Comparison of ENCODE assay signal across 8 mouse cellular contexts in genomic region chr16:95945389-95946311, GRCm38 (mm10). TPM values are rescaled to one million over a fixed set of nuclear protein-coding genes. Genes with fewer than 3 reads are reported as not detected.
A peak's percentile ranks its signal among the peaks of the same experiment; 100 is the strongest.
DNase-seq lines count a peak whose midpoint lies in the region; ATAC-seq and TF ChIP-seq lines count a peak whose summit lies in the region.

No protein-coding gene starts in this region.

- peaks cover 0 to 4% of the 10 kb centered on the region in 2 experiments for H3K36me3 ChIP-seq in CH12.LX (replicated peaks in 1 of 2; ENCODE audit: control insufficient read depth in 1 of 2, insufficient read depth in 1 of 2, low read length in 1 of 2)
- H3K36me3 ChIP-seq in embryonic facial prominence, embryonic 13.5 days = no peaks in the 10 kb centered on the region
- H3K36me3 ChIP-seq in kidney, embryonic 14.5 days (ENCODE audit: control insufficient read depth, insufficient read depth, low read length) = no peaks in the 10 kb centered on the region
- H3K36me3 ChIP-seq in limb, embryonic 15.5 days = no peaks in the 10 kb centered on the region
- H3K36me3 ChIP-seq in neural tube, embryonic 13.5 days = no peaks in the 10 kb centered on the region
- H3K36me3 ChIP-seq in testis, adult 2 months (ENCODE audit: control insufficient read depth, insufficient read depth, low read length) = no peaks in the 10 kb centered on the region

- no peaks in the 10 kb centered on the region for H3K9me3 ChIP-seq in CH12.LX (replicated peaks; ENCODE audit: low read length)
- H3K9me3 ChIP-seq in embryonic facial prominence, embryonic 13.5 days = no peaks in the 10 kb centered on the region
- H3K9me3 ChIP-seq in kidney, embryonic 14.5 days (ENCODE audit: control insufficient read depth, low read length) = no peaks in the 10 kb centered on the region
- H3K9me3 ChIP-seq in limb, embryonic 15.5 days = no peaks in the 10 kb centered on the region
- H3K9me3 ChIP-seq in neural tube, embryonic 13.5 days = no peaks in the 10 kb centered on the region

- peak overlapping the region; percentile 40; the same call in 1 of the 2 replicates for H3K4me2 ChIP-seq in CH12.LX (ENCODE audit: insufficient read depth, low read depth, poor library complexity, severe bottlenecking)
- H3K4me2 ChIP-seq in embryonic facial prominence, embryonic 13.5 days = peak overlapping the region; percentile 37
- no peak overlapping the region for H3K4me2 ChIP-seq in kidney, embryonic 14.5 days (replicated peaks; ENCODE audit: low read depth, low read length)
- 0 out of 2 replicates have a peak overlapping the region, but pooled peaks have one; percentile 22 for H3K4me2 ChIP-seq in limb, embryonic 15.5 days
- peak overlapping the region; percentile 20; the same call in 1 of the 2 replicates for H3K4me2 ChIP-seq in neural tube, embryonic 13.5 days

- 26% methylated on average over 20 of the region's 20 CpGs for WGBS in bone marrow, adult 2 months
- 18% methylated on average over 20 of the region's 20 CpGs for WGBS in embryonic facial prominence, embryonic 13.5 days
- WGBS in kidney, embryonic 14.5 days = 30% methylated on average over 20 of the region's 20 CpGs
- 15% methylated on average over 20 of the region's 20 CpGs for WGBS in limb, embryonic 15.5 days
- WGBS in neural tube, embryonic 13.5 days = 31% methylated on average over 20 of the region's 20 CpGs

- H3K9ac ChIP-seq in CH12.LX (ENCODE audit: insufficient read depth, low read depth) = no peak overlapping the region
- no peak overlapping the region for H3K9ac ChIP-seq in embryonic facial prominence, embryonic 13.5 days
- no peak overlapping the region for H3K9ac ChIP-seq in kidney, embryonic 14.5 days (ENCODE audit: low read depth, low read length)
- no peak overlapping the region for H3K9ac ChIP-seq in limb, embryonic 15.5 days
- no peak overlapping the region for H3K9ac ChIP-seq in neural tube, embryonic 13.5 days

- in situ Hi-C loops in CH12.LX (cut with MboI; ENCODE audit: low pct_ligation_motif_present, low pct_unique_long_range_greater_than_20kb, low sequenced_read_pairs) = loop anchor here (5.0 to 10.0 kb wide), 2 partner anchors 178 to 291 kb away; no protein-coding TSS in a partner anchor

- no peak overlapping the region for H3K27ac ChIP-seq in CH12.LX (ENCODE audit: insufficient read depth, low read depth)
- no peak overlapping the region for H3K27ac ChIP-seq in bone marrow, adult 2 months (ENCODE audit: control insufficient read depth, insufficient read depth, low read depth, low read length, poor library complexity)
- peak overlapping the region; percentile 85 for H3K27ac ChIP-seq in embryonic facial prominence, embryonic 13.5 days
- no peak overlapping the region for H3K27ac ChIP-seq in kidney, embryonic 14.5 days (ENCODE audit: low read depth, low read length)
- peak overlapping the region; percentile 68 for H3K27ac ChIP-seq in limb, embryonic 15.5 days
- no peak overlapping the region for H3K27ac ChIP-seq in neural tube, embryonic 13.5 days (replicated peaks)
- no peak overlapping the region for H3K27ac ChIP-seq in testis, adult 2 months (ENCODE audit: control insufficient read depth, insufficient read depth, low read depth, low read length)

- no peaks in the 10 kb centered on the region for H3K79me2 ChIP-seq in CH12.LX (replicated peaks; ENCODE audit: control insufficient read depth, extremely low read depth, insufficient read depth, poor library complexity, severe bottlenecking)

- H3K27me3 ChIP-seq in CH12.LX (replicated peaks) = peaks cover 2% of the 10 kb centered on the region
- peaks cover 3% of the 10 kb centered on the region; the same call in 1 of the 2 replicates for H3K27me3 ChIP-seq in embryonic facial prominence, embryonic 13.5 days
- H3K27me3 ChIP-seq in kidney, embryonic 14.5 days (ENCODE audit: control insufficient read depth, insufficient read depth, low read length) = no peaks in the 10 kb centered on the region
- no peaks in the 10 kb centered on the region for H3K27me3 ChIP-seq in limb, embryonic 15.5 days
- no peaks in the 10 kb centered on the region for H3K27me3 ChIP-seq in neural tube, embryonic 13.5 days
- H3K27me3 ChIP-seq in testis, adult 2 months (ENCODE audit: control insufficient read depth, insufficient read depth, low read length) = no peaks in the 10 kb centered on the region

- no peak for TF ChIP-seq POLR2A in CH12.LX (IDR thresholded peaks at IDR 0.05; ENCODE audit: low read depth, low read length)
- no peak for TF ChIP-seq POLR2A in bone marrow, adult 2 months (IDR thresholded peaks at IDR 0.05; ENCODE audit: borderline replicate concordance, control insufficient read depth, low read depth, low read length)
- TF ChIP-seq POLR2A in testis, adult 2 months (IDR thresholded peaks at IDR 0.05; ENCODE audit: control insufficient read depth, low read depth, low read length) = no peak

- H3K4me3 ChIP-seq in CH12.LX (replicated peaks in 1 of 3; ENCODE audit: low read depth in 2 of 3, low read length in 2 of 3, poor library complexity in 1 of 3) = no peak overlapping the region
- H3K4me3 ChIP-seq in bone marrow, adult 2 months (replicated peaks; ENCODE audit: control insufficient read depth, low read depth, low read length) = no peak overlapping the region
- no peak overlapping the region for H3K4me3 ChIP-seq in embryonic facial prominence, embryonic 13.5 days
- no peak overlapping the region for H3K4me3 ChIP-seq in kidney, embryonic 14.5 days (ENCODE audit: low read length)
- H3K4me3 ChIP-seq in limb, embryonic 15.5 days = no peak overlapping the region
- no peak overlapping the region for H3K4me3 ChIP-seq in neural tube, embryonic 13.5 days
- H3K4me3 ChIP-seq in testis, adult 2 months (ENCODE audit: control insufficient read depth, low read depth, low read length) = no peak overlapping the region

- peak; percentile 91 for DNase-seq in CH12.LX (ENCODE audit: extremely low read depth)
- peak; percentile 89 for DNase-seq in heart, adult 8-10 months (ENCODE audit: low spot score)

- TF ChIP-seq CTCF in CH12.LX (conservative IDR thresholded peaks at IDR 0.05 in 1 of 2, IDR thresholded peaks at IDR 0.05 in 1 of 2; ENCODE audit: low read depth in 2 of 2, low read length in 2 of 2) = peak; percentile 93 to 99
- peak; percentile 86 for TF ChIP-seq CTCF in bone marrow, adult 2 months (IDR thresholded peaks at IDR 0.05; ENCODE audit: control insufficient read depth, insufficient read depth, low read length)
- peak; percentile 79; the same call in 1 of the 2 replicates for TF ChIP-seq CTCF in testis, adult 2 months (IDR thresholded peaks at IDR 0.05; ENCODE audit: control insufficient read depth, insufficient read depth, insufficient replicate concordance, low read depth, low read length)

- peak; percentile 90 for ATAC-seq in embryonic facial prominence, embryonic 13.5 days (ENCODE audit: insufficient number of reproducible peaks, insufficient read depth, low FRiP score, low TSS enrichment, low read depth)
- ATAC-seq in kidney, embryonic 14.5 days (ENCODE audit: low FRiP score, low TSS enrichment) = peak; percentile 69; the same call in 1 of the 2 replicates
- ATAC-seq in limb, embryonic 15.5 days (ENCODE audit: insufficient number of reproducible peaks, low FRiP score, low TSS enrichment, low read depth) = peak; percentile 74; the same call in 1 of the 2 replicates
- peak; percentile 65 for ATAC-seq in neural tube, embryonic 13.5 days (ENCODE audit: low read depth)

- dilution Hi-C loops in CH12.LX (cut with MboI; ENCODE audit: extremely low pct_ligation_motif_present, extremely low pct_unique_long_range_greater_than_20kb, low sequenced_read_pairs) = no loop called here

- no peak; the same call in none of the 2 replicates for TF ChIP-seq RAD21 in CH12.LX (IDR thresholded peaks at IDR 0.05; ENCODE audit: low read depth, low read length)

- H3K4me1 ChIP-seq in CH12.LX (ENCODE audit: control insufficient read depth in 1 of 2, insufficient read depth in 2 of 2) = peaks cover 4 to 14% of the 10 kb centered on the region in 2 experiments
- no peaks in the 10 kb centered on the region for H3K4me1 ChIP-seq in bone marrow, adult 2 months (ENCODE audit: control insufficient read depth, insufficient read depth, low read length)
- H3K4me1 ChIP-seq in embryonic facial prominence, embryonic 13.5 days = peaks cover 23% of the 10 kb centered on the region
- no peaks in the 10 kb centered on the region for H3K4me1 ChIP-seq in kidney, embryonic 14.5 days (ENCODE audit: control insufficient read depth, insufficient read depth, low read length)
- H3K4me1 ChIP-seq in limb, embryonic 15.5 days = peaks cover 19% of the 10 kb centered on the region
- H3K4me1 ChIP-seq in neural tube, embryonic 13.5 days (replicated peaks) = peaks cover 4% of the 10 kb centered on the region; the same call in 1 of the 2 replicates
- peaks cover 3% of the 10 kb centered on the region; the same call in 1 of the 2 replicates for H3K4me1 ChIP-seq in testis, adult 2 months (ENCODE audit: control insufficient read depth, insufficient read depth, low read length)

- TF ChIP-seq EP300 in CH12.LX (IDR thresholded peaks at IDR 0.05; ENCODE audit: low read length) = no peak

TF ChIP-seq in CH12.LX, 34 proteins besides CTCF, POLR2A, EP300 and RAD21 (continues in another document):
- peak; percentile 35; the same call in 1 of the 2 replicates for TF ChIP-seq JUND (conservative IDR thresholded peaks at IDR 0.05; ENCODE audit: low read depth, low read length)
- TF ChIP-seq TCF12 (IDR thresholded peaks at IDR 0.05; ENCODE audit: low read depth, low read length) = 0 out of 2 replicates have a peak, but pooled peaks have one; percentile 42
- peak; percentile 56; the same call in 1 of the 2 replicates for TF ChIP-seq E2F4 (IDR thresholded peaks at IDR 0.05; ENCODE audit: insufficient replicate concordance, low read depth, low read length)
- no peak for TF ChIP-seq MAFK (IDR thresholded peaks at IDR 0.05; ENCODE audit: insufficient replicate concordance, low read length)
- peak; percentile 99 for TF ChIP-seq ZC3H11A (IDR thresholded peaks at IDR 0.05; ENCODE audit: low read depth, low read length)
- TF ChIP-seq JUN (IDR thresholded peaks at IDR 0.05; ENCODE audit: insufficient read depth, low read depth, low read length) = no peak
- TF ChIP-seq NRF1 (IDR thresholded peaks at IDR 0.05; ENCODE audit: low read depth, low read length) = 0 out of 2 replicates have a peak, but pooled peaks have one; percentile 21

RNA-seq across cellular contexts. Expression of gene Psmg1, which starts 45.1 kb away (rescaled TPM):
- total RNA-seq in CH12.LX (2012; rRNA removed) (134 and 146 TPM in 2 replicates), CH12.LX (2014; rRNA removed) (250 and 256 TPM in 2 replicates)
- polyA plus RNA-seq in CH12.LX (2012; ENCODE audit: insufficient read length, low read depth) = 198 and 220 TPM in 2 replicates
- polyA plus RNA-seq in bone marrow, adult 2 months (2011; ENCODE audit: insufficient read depth, insufficient read length, low replicate concordance, missing spikeins) = 17.4 and 26.4 TPM in 2 replicates
- 87.5 and 91.7 TPM in 2 replicates for polyA plus RNA-seq in embryonic facial prominence, embryonic 13.5 days (2015; fragmentation: Nextera tagmentation; extraction: Ambion mirVana)
- 10 to 100 TPM; 23.4 to 27.1 (median 25.1) TPM for total RNA-seq in heart, adult 8-10 months (2022)
- 99.2 and 105 TPM in 2 replicates for polyA plus RNA-seq in kidney, embryonic 14.5 days (2014; fragmentation: Nextera tagmentation; extraction: Ambion mirVana)
- polyA plus RNA-seq in limb, embryonic 15.5 days (2015; fragmentation: Nextera tagmentation; extraction: Ambion mirVana) = 80.1 and 89.3 TPM in 2 replicates
- polyA plus RNA-seq in neural tube, embryonic 13.5 days (2015; fragmentation: Nextera tagmentation; extraction: Ambion mirVana) = 63.6 and 67.6 TPM in 2 replicates
- 24.7 and 26.5 TPM in 2 replicates for polyA plus RNA-seq in testis, adult 2 months (2012; rRNA removed)

Comparison
In these comparisons a context has a peak if more than half of its experiments do, and no peak if none do; other contexts are left out.
1. H3K27ac ChIP-seq: peak in embryonic facial prominence, embryonic 13.5 days (single experiment) and limb, embryonic 15.5 days (single experiment); none in CH12.LX (single experiment), bone marrow, adult 2 months (single experiment), kidney, embryonic 14.5 days (single experiment), neural tube, embryonic 13.5 days (single experiment) and testis, adult 2 months (single experiment).
2. Peak in every context shown above with its lines, with median percentiles within 50 percentile points of each other: CTCF ChIP-seq and ATAC-seq.